Mouse (Mus musculus) forebrain, embryonic 11.5 days (tissue): Measurements from ENCODE around the gene Olfr1438-ps1. TPM values are rescaled to one million over a fixed set of nuclear protein-coding genes. Genes with fewer than 3 reads are reported as not detected.

Experiments used
- polyA plus RNA-seq: library from polyadenylated mRNA; unstranded; fragments of >200 nt; fragmentation: Nextera tagmentation; extraction: Ambion mirVana; gene quantifications from 2 replicates; pipeline ENCODE4 v1.2.1, GENCODE M21; 2014

Olfr1438-ps1 gene
- polyA plus RNA-seq, 1 experiment from 2014 or later, result not detected

Other genes starting within 250 kb of the Olfr1438-ps1 start
- not detected in 2 replicates for gene Olfr1426, start 243.9 kb downstream of the Olfr1438-ps1 start, polyA plus RNA-seq
- not detected in 2 replicates for gene Olfr1427, start 232.6 kb downstream of the Olfr1438-ps1 start, polyA plus RNA-seq
- gene Olfr1428, start 220.0 kb downstream of the Olfr1438-ps1 start, polyA plus RNA-seq, result not detected in 2 replicates
- gene Olfr76, start 212.7 kb downstream of the Olfr1438-ps1 start, polyA plus RNA-seq, result not detected in 2 replicates
- not detected in 2 replicates for gene Olfr1555-ps1, start 165.8 kb downstream of the Olfr1438-ps1 start, polyA plus RNA-seq
- not detected in 2 replicates for gene Olfr1431, start 135.3 kb downstream of the Olfr1438-ps1 start, polyA plus RNA-seq
- gene Olfr1432, start 103.3 kb downstream of the Olfr1438-ps1 start, polyA plus RNA-seq, result not detected in 2 replicates
- gene Olfr262, start 94.3 kb downstream of the Olfr1438-ps1 start, polyA plus RNA-seq, result not detected in 2 replicates
- not detected in 2 replicates for gene Olfr235, start 74.9 kb downstream of the Olfr1438-ps1 start, polyA plus RNA-seq
- not detected in 2 replicates for gene Olfr1434, start 56.1 kb downstream of the Olfr1438-ps1 start, polyA plus RNA-seq
- gene Olfr1436, start 36.8 kb downstream of the Olfr1438-ps1 start, polyA plus RNA-seq, result not detected in 2 replicates
- gene Olfr1437, start 10.8 kb downstream of the Olfr1438-ps1 start, polyA plus RNA-seq, result not detected in 2 replicates
- not detected in 2 replicates for gene Olfr1440, start 51.4 kb upstream of the Olfr1438-ps1 start, polyA plus RNA-seq
- gene Olfr1441, start 81.5 kb upstream of the Olfr1438-ps1 start, polyA plus RNA-seq, result not detected in 2 replicates
- gene Pfpl, start 92.0 kb upstream of the Olfr1438-ps1 start, polyA plus RNA-seq, result not detected in 2 replicates
- 0.28 and 0.41 TPM in 2 replicates for gene Mpeg1, start 124.9 kb upstream of the Olfr1438-ps1 start, polyA plus RNA-seq
- gene Dtx4, start 165.5 kb upstream of the Olfr1438-ps1 start, polyA plus RNA-seq, result 39.8 and 40.2 TPM in 2 replicates
- 25.0 and 28.7 TPM in 2 replicates for gene Fam111a, start 209.8 kb upstream of the Olfr1438-ps1 start, polyA plus RNA-seq